Mouse (Mus musculus): ENCODE results near the gene Mup20. TPM values are rescaled to one million over a fixed set of nuclear protein-coding genes. Genes with fewer than 3 reads are reported as not detected.

Mup20 gene
- not detected for polyA plus RNA-seq (2014; fragmentation: Illumina TruSeq; extraction: RNeasy Lipid Tissue Mini Kit (QIAGEN cat#74804); ENCODE audit: low read depth, low replicate concordance)

GRCm38 (mm10) chr4:62054058-62054457, at the start of gene Mup20:
Gene Mup20, minus strand, starts transcription at chr4:62054158.

GRCm38 (mm10) chr4:62087241-62087640, 33.3 kb upstream of the Mup20 start, which contains the start of gene Mup3:
Gene Mup3, minus strand, starts transcription at chr4:62087342.

Other genes starting within 250 kb of the Mup20 start
- not detected for gene Mup5, start 218.9 kb downstream of the Mup20 start, polyA plus RNA-seq (2014; fragmentation: Illumina TruSeq; extraction: RNeasy Lipid Tissue Mini Kit (QIAGEN cat#74804); ENCODE audit: low read depth, low replicate concordance)
- 3.4 TPM for gene Mup3, start 33.2 kb upstream of the Mup20 start, polyA plus RNA-seq (2014; fragmentation: Illumina TruSeq; extraction: RNeasy Lipid Tissue Mini Kit (QIAGEN cat#74804); ENCODE audit: low read depth, low replicate concordance)
- not detected for gene Mup21, start 96.7 kb upstream of the Mup20 start, polyA plus RNA-seq (2014; fragmentation: Illumina TruSeq; extraction: RNeasy Lipid Tissue Mini Kit (QIAGEN cat#74804); ENCODE audit: low read depth, low replicate concordance)
- 12.1 TPM for gene Zfp37, start 176.9 kb upstream of the Mup20 start, polyA plus RNA-seq (2014; fragmentation: Illumina TruSeq; extraction: RNeasy Lipid Tissue Mini Kit (QIAGEN cat#74804); ENCODE audit: low read depth, low replicate concordance)
- 17.7 TPM for gene Slc31a2, start 208.4 kb upstream of the Mup20 start, polyA plus RNA-seq (2014; fragmentation: Illumina TruSeq; extraction: RNeasy Lipid Tissue Mini Kit (QIAGEN cat#74804); ENCODE audit: low read depth, low replicate concordance)

Measured in kidney, adult 10 weeks (tissue).